Mouse (Mus musculus) heart, embryonic 13.5 days (tissue): ENCODE results near the gene Dtnb. TPM values are rescaled to one million over a fixed set of nuclear protein-coding genes. Genes with fewer than 3 reads are reported as not detected.

Source experiments
- ATAC-seq: fragments of 200-750 bp; cut with Nextera tagmentation; 2 replicates; pipeline ENCODE4 v1.8.0; 2017; ENCODE audit warnings: moderate TSS enrichment; ENCODE audit not compliant: insufficient number of reproducible peaks, low FRiP score, low TSS enrichment; ENCODE audit errors: extremely low read depth
- H3K27ac ChIP-seq: fragments of 300-500 bp; sonication (generic); replicated peaks from 2 replicates; pipeline ENCODE4 v1.5.1; 2015; ENCODE audit warnings: moderate library complexity, mild to moderate bottlenecking, inconsistent platforms
- H3K27me3 ChIP-seq: fragments of 300-500 bp; sonication (generic); replicated peaks from 2 replicates; pipeline ENCODE4 v1.6.1; 2015; ENCODE audit warnings: mild to moderate bottlenecking, inconsistent platforms
- H3K36me3 ChIP-seq: fragments of 300-500 bp; sonication (generic); 2 replicates; pipeline ENCODE4 v1.6.1; 2015; ENCODE audit warnings: mild to moderate bottlenecking, inconsistent platforms
- H3K4me1 ChIP-seq: fragments of 300-500 bp; sonication (generic); 2 replicates; pipeline ENCODE4 v1.6.1; 2015; ENCODE audit warnings: inconsistent platforms
- H3K4me2 ChIP-seq: fragments of 300-500 bp; sonication (generic); 2 replicates; pipeline ENCODE4 v1.6.1; 2015; ENCODE audit warnings: inconsistent platforms, mild to moderate bottlenecking, moderate library complexity
- H3K4me3 ChIP-seq: fragments of 300-500 bp; sonication (generic); 2 replicates; pipeline ENCODE4 v1.5.1; 2015; ENCODE audit warnings: moderate library complexity, mild to moderate bottlenecking, inconsistent platforms
- H3K9ac ChIP-seq: fragments of 300-500 bp; sonication (generic); 2 replicates; pipeline ENCODE4 v1.6.1; 2015; ENCODE audit warnings: inconsistent platforms, mild to moderate bottlenecking, moderate library complexity
- H3K9me3 ChIP-seq: fragments of 300-500 bp; sonication (generic); 2 replicates; pipeline ENCODE4 v1.6.1; 2016; ENCODE audit warnings: inconsistent platforms
- WGBS: fragments of 180-500 bp; shearing (Covaris S2); methylation state at CpG from one replicate; pipeline ENCODE4 v1.1.7; 2015; ENCODE audit warnings: mixed read lengths; 5-methylcytosine and 5-hydroxymethylcytosine counted together
- microRNA-seq: library from miRNA; unstranded; fragments of <30 nt; microRNA quantifications from one replicate; pipeline ENCODE4, GENCODE M21; 2016
- polyA plus RNA-seq: library from polyadenylated mRNA; unstranded; fragments of >200 nt; fragmentation: Nextera tagmentation; extraction: Ambion mirVana; gene quantifications from 2 replicates; pipeline ENCODE4 v1.2.1, GENCODE M21; 2015

Dtnb gene
- polyA plus RNA-seq, 1 experiment from 2014 or later: 16.4 TPM

DNA sequence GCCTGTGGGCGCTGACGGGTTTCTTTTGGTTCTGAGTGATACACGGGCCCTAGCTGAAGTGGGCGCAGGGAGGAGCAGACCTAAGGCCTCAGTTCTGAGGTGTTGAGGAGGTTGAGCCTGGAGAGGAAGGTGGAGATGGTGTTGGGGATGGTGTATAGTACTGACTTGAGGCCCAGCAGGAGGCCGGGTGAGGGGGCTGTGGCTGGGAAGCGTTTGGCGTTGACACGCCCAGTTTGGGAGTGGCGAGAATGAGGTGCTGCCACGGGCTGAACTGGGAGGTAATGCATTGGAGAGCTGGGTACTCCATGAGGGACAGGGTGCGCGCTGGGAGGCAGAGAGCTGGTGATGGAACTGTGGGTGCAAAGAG is 253.5 kb downstream of the Dtnb start:
- 0 out of 2 replicates have a peak overlapping the region, but pooled peaks have one; percentile 21 for H3K27ac ChIP-seq

DNA sequence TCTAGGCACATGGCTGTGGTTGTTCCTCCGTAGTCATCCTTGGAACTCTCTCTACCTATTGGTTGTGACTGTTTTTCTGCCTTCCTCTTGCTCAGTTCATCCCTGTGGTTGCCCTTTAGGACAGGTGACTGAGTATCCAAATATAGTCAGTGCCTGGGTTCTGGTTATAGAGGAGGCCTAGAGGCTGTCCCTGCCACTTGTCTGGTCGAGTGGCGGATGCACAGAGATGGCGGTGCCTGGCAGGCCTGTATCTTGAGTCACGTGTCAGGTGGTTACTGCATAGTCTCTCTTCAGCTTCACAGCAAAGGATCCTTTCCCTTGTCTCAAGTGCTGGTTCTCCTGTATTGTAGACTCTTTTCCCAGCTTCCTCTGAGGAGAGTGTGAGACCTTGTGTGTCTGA is 255.6 kb downstream of the Dtnb start:
- Histone ChIP-seq H3K27ac (peak overlapping the region; percentile 37), H3K4me2 (no peak overlapping the region), H3K27me3 (no peaks in the 10 kb centered on the region), H3K4me1 (peaks cover 69% of the 10 kb centered on the region), H3K9me3 (no peaks in the 10 kb centered on the region), H3K4me3 (no peak overlapping the region), H3K9ac (no peak overlapping the region), H3K36me3 (0 out of 2 replicates have a peak, but pooled peaks cover 4% of the 10 kb centered on the region)
- no peak for ATAC-seq
- WGBS: 41% methylated on average over 5 of the region's 5 CpGs

More for the DNA sequence above, 253.5 kb downstream of the Dtnb start:
- peaks cover 66% of the 10 kb centered on the region for H3K4me1 ChIP-seq
- H3K9ac ChIP-seq: no peak overlapping the region
- H3K36me3 ChIP-seq: 0 out of 2 replicates have a peak, but pooled peaks cover 4% of the 10 kb centered on the region
- ATAC-seq: no peak
- 29% methylated on average over 12 of the region's 12 CpGs for whole genome bisulfite sequencing
- H3K27me3 ChIP-seq: no peaks in the 10 kb centered on the region
- H3K4me3 ChIP-seq: no peak overlapping the region
- H3K4me2 ChIP-seq: peak overlapping the region; percentile 30
- H3K9me3 ChIP-seq: no peaks in the 10 kb centered on the region

Small RNA genes lying within 50 kb of the gene (microRNA-seq; reads per million reads assigned to microRNA genes)
- gene Gm26050: not detected

Other genes starting within 250 kb of the Dtnb start
- gene Kif3c, start 207.2 kb upstream of the Dtnb start, polyA plus RNA-seq: 5.4 and 5.6 TPM in 2 replicates
- gene Asxl2, start 145.5 kb upstream of the Dtnb start, polyA plus RNA-seq: 14.2 and 15.2 TPM in 2 replicates
- 94.2 and 108 TPM in 2 replicates for gene Dnmt3a, start 233.6 kb downstream of the Dtnb start, polyA plus RNA-seq